Mouse (Mus musculus) CD8-positive naive resting alpha-beta T cell, adult 2 months (primary cell): ENCODE data around the gene Ryr2.
"Not testable (repeated sequence)": the region's sequence is repeated elsewhere in the genome, so short reads cannot be mapped to it uniquely, and the experiment has no call there.

ENCODE experiments used
- DNase-seq, 2 experiments: peaks; one replicate each; pipeline ENCODE4 v3.0.0; 2022; ENCODE audit warnings: low read depth in 2 of 2, low spot score in 2 of 2

Ryr2 gene

GRCm38 (mm10) chr13:11891115-11891514 is 215.6 kb downstream of the Ryr2 start:
- DNase-seq = no peak

GRCm38 (mm10) chr13:11884175-11884574 is 222.6 kb downstream of the Ryr2 start:
- no peak for DNase-seq

DNA sequence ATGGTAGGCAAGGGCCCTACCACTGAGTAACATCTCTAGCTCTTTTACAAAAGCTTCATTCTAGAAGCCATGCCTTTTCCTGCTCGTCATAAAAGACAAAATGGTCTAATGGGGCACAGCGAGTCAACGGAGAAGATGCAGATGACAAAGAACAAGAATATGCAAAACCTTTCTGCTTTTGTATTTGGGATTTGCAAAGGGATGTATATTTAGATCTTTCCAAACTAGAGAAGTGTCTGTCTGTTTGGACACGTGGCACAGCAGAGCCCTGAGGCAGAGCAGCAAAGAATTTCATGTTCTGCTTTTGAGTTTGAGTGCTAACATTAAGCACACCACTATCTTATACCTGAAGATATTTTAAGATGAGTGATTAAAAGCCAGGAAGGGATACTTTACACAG is 224.4 kb downstream of the Ryr2 start:
- no peak for DNase-seq

DNA sequence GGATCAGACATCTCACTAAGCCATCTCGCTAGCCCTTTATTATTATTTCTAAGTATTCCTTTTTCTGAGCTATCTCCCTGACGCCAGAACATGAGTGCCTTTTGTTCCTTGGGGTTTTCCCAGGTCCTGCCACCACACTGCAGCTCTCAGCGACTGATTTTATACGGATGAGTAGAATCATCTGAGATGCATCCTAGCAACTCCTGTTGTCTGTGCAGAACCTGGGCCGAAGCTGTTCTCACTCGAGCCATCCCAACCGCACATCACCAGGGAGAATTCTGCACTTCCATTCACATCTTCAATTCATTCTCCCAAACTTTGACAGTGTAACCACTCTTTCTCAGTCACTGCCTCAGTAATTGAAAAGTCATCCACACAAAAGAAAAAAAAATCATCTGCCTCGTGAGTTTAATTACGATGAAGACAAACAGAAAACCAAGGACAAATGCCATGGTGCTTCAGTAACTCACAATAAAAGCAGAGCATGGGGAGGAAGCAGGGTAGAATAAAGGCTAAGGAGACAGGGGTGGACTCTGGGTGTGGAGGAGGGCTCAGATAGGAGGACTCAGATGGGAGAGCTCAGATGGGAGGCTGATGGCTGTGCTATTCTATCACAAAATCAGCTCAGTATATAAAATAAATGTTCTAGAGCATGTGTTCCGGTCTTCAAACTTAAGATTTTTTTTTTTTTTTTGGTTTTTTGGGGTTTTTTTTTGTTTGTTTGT is 226.1 kb downstream of the Ryr2 start:
- no peak for DNase-seq

- no peak for DNase-seq
These were observed 227.7 kb downstream of the Ryr2 start for GRCm38 (mm10) chr13:11879037-11879436.

DNA sequence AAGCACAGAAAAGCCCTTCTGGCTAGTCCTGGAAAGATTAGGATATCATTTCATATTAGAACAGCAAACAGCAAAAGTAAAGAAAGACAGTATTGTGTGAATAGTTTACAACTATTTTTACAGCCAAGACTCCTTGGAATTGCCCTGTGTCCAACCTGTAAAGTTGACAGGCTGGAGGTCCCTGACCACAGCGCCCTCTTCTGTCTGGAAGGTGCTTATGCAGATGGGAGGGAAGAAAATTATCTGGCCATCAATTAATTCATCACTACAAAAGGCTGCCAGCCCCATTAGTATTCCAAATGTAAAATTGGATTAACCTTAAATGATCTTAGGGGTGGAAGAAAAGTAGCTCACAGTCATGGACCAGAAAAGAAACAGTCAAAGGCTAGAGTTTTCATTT is 231.9 kb downstream of the Ryr2 start:
- no peak for DNase-seq

GRCm38 (mm10) chr13:11869971-11870370 is 236.8 kb downstream of the Ryr2 start:
- DNase-seq = no peak

- no peak for DNase-seq
These were observed 237.3 kb downstream of the Ryr2 start for GRCm38 (mm10) chr13:11869486-11869885.

DNA sequence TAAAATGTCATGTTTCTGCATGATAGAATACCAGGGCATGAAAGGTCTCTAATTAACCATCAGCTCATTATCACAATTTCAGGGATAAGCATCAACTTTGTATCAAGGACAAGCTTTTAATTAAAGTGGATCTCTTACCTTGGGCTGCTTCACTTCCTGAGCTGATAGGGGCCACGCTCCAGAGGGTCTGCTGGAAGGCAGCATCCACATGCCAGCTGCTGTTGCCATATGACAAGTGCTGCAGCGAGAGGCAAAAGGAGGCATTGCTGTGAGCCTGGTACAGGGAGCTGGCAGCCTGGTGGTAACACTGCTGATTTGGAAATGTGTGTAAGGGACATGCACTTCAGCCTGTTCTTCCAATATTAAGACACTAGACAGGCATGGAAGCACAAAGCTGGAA is 237.8 kb downstream of the Ryr2 start:
- DNase-seq = no peak

DNA sequence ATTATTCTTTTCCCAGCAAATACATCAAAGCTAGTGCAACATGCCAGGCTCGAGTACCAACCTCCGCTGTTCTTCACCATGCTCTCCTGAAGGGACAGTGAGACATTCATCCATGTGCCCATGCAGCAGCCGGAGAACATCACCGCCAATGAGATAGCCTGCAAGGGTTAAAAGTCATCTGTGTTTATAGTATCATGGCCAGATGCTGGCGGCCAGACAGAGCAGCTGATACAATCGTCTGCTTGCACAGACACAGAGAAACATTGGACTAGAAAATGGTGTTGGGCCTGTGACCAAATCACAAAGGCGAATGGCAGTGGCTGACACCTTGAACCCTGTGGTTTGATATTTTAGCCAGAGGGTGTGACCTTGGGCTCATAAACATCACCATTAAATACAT is 238.7 kb downstream of the Ryr2 start:
- DNase-seq = no peak

GRCm38 (mm10) chr13:11865261-11865660 is 241.5 kb downstream of the Ryr2 start:
- DNase-seq = no peak

DNA sequence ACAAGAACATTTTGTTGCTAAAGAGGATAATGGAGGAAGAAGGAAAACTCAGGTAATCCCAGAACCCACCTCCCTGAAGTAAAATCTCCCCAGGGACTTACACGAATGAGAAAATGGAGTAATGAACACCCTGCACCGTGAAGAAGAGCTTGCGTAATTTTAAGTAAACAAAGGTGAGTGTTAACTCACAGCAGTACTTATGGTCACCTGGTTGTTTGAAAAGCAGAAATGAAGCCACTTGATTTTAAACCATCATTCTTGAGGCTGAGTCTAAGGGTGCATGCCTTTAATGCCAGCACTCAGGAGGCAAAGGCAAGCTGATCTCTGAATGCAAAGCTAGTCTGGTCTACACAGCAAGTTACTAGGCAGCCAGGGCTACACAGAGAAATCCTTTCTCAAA is 255.1 kb downstream of the Ryr2 start:
- DNase-seq = no peak

DNA sequence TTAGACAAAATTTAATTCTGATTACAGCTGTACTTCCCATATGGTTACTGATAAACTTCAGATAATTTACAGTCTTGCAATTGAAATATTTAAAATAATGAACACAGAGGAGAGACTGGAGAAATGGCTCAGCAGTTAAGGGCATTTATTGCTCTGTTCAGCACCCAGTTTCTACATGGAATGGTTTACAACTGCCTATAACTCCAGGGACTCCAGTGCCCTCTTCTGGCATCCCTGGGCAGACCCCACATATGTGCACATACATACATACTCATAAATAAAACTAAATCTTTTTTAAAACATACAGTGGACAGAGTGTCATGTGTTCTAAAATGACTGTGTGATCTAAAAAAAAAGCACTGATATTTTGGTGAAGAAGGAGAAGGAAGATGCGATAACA is 262.9 kb downstream of the Ryr2 start:
- DNase-seq = no peak

DNA sequence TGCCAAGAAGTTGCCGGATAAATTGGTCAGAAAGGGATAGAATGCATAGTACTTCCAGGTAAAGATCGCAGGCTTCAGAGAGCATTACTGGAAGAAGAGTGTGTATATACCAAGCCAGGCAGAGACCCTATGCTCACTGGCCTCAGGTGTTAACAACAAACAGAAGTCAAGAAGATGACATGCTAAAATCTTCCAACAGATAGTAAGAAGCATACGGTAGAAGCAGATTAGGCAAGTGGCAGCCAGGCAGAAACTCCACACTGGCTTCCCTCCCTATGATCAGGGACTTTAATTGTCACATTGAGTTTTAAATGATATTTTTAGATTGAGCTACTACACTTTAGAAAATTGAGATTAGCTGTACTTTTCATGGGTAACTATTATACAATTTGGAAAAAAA is 268.9 kb downstream of the Ryr2 start:
- no peak for DNase-seq

DNA sequence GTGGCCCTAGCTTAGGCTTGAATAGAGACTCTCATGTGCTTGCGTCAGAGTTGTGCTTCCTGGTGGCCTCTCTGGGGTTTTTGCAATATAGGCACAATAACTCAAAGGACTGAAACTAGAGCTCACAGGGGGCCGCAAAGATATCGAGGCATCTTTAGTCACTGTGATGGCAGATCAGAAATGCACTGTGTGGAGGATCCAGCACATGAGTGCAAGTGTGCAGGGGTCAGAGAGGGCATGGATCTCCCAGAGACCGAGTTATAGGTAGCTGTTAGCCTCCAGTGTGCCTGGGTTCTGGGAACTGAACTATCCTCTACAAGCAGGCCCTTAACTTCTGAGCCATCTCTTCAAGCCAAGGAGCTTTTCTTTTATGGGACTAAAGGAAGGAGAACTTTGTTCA is 269.6 kb downstream of the Ryr2 start:
- DNase-seq = no peak

- no peak for DNase-seq
These were observed 270.3 kb downstream of the Ryr2 start for GRCm38 (mm10) chr13:11836304-11837078.

DNA sequence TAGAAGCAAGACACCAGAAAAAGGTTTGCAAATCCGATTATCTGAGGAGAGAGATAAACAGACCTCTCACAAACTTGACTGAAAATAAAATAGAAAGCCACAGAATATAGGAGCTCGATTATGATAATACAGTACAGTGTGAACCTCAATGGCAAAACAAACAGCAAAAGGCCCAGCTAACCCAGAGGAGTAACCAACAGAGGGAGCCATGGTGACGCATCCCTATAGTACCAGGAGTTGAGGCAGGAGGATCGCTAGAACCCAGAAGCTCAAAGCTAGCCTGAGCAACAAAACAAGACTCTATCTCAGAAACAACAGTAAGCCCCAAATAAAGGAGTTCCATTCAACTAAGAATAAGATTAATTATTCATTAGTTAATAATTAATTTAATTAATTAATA is 275.5 kb downstream of the Ryr2 start:
- DNase-seq = no peak

DNA sequence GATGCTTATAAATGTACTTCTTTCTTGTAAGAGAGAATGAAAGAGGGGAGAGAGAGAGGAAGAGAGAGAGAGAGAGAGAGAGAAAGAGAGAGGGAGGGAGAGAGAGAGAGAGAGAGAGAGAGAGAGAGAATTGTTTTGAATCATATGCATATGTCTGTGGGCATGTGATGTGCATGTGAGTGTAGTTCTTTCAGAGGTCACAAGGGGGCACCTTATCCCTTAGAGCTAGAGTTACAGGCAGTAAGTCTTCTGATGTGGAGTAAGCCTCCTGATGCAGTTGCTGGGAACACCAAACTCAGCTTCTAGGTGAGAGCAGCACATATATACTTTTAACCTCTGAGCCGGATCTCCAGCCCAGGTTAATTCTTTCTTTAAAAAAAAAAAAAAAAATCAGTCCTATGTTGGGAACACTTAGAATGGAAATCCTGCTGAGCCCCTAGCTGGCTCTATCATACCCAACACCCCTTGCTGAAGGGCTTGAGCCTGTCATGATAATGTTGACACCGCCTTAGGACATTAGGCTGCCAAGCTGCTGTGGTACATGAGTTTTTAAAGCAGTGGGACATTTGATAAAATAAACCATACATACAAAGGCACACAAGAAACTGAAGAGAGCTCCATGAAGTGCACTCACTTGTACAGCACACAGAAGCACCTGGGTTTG is 281.1 kb downstream of the Ryr2 start:
- DNase-seq = no peak

DNA sequence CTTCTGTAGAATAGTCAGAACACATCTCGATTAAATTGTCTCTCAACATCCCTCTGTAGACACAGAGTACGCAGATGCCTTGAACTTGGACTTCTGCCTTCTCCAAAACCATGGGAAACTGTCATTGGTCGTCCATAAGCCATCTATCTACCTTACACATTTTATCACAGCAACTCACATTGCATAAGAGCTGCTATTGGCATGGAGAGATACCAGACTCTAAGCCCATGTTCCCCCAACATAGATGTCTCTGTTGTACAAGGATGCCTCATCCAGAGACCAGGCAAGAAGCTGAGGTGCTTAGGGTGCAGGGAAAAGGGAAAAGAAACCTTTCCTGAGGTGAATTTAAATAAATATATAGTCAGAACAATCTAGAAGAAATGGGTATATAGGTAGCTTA is 288.0 kb downstream of the Ryr2 start:
- DNase-seq = no peak

- DNase-seq = not testable (repeated sequence)
These were observed 297.4 kb downstream of the Ryr2 start for GRCm38 (mm10) chr13:11809365-11809764.

GRCm38 (mm10) chr13:11792536-11792935 is 314.2 kb downstream of the Ryr2 start:
- no peak for DNase-seq

DNA sequence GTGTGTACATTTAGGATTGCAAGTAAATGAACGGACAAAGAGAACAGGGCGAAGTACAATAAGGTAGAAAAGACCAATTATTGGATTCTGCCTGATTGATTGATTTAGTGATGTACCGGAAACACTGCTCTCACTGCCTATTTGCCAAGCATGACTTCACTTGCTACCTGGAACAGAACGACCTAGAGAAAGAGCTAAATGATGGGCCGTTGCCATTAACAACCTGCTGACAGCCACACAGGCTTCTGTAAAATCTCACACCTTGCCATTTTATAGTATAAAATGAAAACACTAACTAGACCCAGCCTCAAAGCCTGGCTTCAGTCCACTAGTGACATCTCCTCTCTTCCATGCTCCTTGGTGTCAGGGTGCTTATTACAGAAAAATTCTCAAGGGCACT is 316.2 kb downstream of the Ryr2 start:
- DNase-seq = no peak
